Mouse (Mus musculus): ENCODE measurements around the gene Zfp346. TPM values are rescaled to one million over a fixed set of nuclear protein-coding genes. Genes with fewer than 3 reads are reported as not detected.
A peak's percentile ranks its signal among the peaks of the same experiment; 100 is the strongest.

The Zfp346 gene
- polyA plus RNA-seq, 1 experiment from 2014 or later = 26.2 TPM

DNA sequence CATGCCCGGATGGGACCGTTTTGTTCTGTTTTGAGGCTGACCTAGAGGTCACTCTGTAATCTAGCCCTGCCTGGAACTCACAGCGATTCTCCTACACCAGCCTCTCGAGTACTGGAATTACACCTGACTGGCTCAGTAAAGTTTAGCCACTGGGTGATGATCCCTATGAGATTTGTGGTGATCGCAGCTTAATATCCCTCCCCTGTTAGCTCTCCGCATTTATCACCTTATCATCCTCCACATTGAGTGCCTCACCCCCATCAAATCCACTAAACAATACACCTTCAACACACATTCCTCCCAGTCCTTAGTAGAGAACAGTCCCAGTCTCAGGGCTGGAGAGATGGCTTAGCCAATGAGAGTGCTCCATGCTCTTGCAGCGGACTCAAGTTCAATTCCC lies 57.3 kb downstream of the Zfp346 start:
- H3K36me3 ChIP-seq = no peaks in the 10 kb centered on the region
- H3K27ac ChIP-seq (replicated peaks) = no peak overlapping the region
- no peaks in the 10 kb centered on the region for H3K27me3 ChIP-seq
- ATAC-seq (replicated peaks) = no peak
- no peaks in the 10 kb centered on the region for H3K4me1 ChIP-seq
- no peaks in the 10 kb centered on the region for H3K9me3 ChIP-seq
- no peak overlapping the region for H3K4me3 ChIP-seq
- 70% methylated on average over 7 of the region's 7 CpGs for WGBS
- H3K9ac ChIP-seq (replicated peaks) = no peak overlapping the region
- no peak overlapping the region for H3K4me2 ChIP-seq (replicated peaks)

- no peak for ATAC-seq (replicated peaks)
- H3K4me2 ChIP-seq (replicated peaks) = no peak overlapping the region
- no peak overlapping the region for H3K27ac ChIP-seq (replicated peaks)
- WGBS = 73% methylated on average over 5 of the region's 5 CpGs
- H3K4me3 ChIP-seq = no peak overlapping the region
- H3K36me3 ChIP-seq = no peaks in the 10 kb centered on the region
- H3K9me3 ChIP-seq = no peaks in the 10 kb centered on the region
- no peak overlapping the region for H3K9ac ChIP-seq (replicated peaks)
- no peaks in the 10 kb centered on the region for H3K27me3 ChIP-seq
- H3K4me1 ChIP-seq = peaks cover 1% of the 10 kb centered on the region; the same call in 1 of the 2 replicates
These were observed 58.4 kb downstream of the Zfp346 start for GRCm38 (mm10) chr13:55163553-55163952.

DNA sequence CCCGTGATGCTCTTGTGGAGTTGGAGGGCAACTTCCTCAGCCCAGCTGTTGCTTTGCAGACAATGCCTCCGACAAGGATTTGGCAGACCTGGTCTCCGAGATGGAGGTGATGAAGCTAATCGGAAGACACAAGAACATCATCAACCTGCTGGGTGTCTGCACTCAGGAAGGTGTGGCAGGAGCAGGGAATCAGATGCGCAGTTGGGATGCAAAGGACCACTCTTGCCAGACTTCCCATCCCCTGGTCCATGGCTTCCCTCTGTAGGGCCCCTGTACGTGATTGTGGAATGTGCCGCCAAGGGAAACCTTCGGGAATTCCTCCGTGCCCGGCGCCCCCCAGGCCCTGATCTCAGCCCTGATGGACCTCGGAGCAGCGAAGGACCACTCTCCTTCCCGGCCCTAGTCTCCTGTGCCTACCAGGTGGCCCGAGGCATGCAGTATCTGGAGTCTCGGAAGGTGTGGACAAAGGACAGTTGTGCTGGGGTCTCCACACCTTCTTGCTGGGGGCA lies 60.8 kb downstream of the Zfp346 start:
- no peaks in the 10 kb centered on the region for H3K36me3 ChIP-seq
- H3K4me1 ChIP-seq = peaks cover 12% of the 10 kb centered on the region
- H3K9ac ChIP-seq (replicated peaks) = no peak overlapping the region
- no peak overlapping the region for H3K4me3 ChIP-seq
- H3K9me3 ChIP-seq = no peaks in the 10 kb centered on the region
- H3K27me3 ChIP-seq = no peaks in the 10 kb centered on the region
- WGBS = 92% methylated on average over 16 of the region's 16 CpGs
- no peak for ATAC-seq (replicated peaks)
- no peak overlapping the region for H3K4me2 ChIP-seq (replicated peaks)
- H3K27ac ChIP-seq (replicated peaks) = no peak overlapping the region

DNA sequence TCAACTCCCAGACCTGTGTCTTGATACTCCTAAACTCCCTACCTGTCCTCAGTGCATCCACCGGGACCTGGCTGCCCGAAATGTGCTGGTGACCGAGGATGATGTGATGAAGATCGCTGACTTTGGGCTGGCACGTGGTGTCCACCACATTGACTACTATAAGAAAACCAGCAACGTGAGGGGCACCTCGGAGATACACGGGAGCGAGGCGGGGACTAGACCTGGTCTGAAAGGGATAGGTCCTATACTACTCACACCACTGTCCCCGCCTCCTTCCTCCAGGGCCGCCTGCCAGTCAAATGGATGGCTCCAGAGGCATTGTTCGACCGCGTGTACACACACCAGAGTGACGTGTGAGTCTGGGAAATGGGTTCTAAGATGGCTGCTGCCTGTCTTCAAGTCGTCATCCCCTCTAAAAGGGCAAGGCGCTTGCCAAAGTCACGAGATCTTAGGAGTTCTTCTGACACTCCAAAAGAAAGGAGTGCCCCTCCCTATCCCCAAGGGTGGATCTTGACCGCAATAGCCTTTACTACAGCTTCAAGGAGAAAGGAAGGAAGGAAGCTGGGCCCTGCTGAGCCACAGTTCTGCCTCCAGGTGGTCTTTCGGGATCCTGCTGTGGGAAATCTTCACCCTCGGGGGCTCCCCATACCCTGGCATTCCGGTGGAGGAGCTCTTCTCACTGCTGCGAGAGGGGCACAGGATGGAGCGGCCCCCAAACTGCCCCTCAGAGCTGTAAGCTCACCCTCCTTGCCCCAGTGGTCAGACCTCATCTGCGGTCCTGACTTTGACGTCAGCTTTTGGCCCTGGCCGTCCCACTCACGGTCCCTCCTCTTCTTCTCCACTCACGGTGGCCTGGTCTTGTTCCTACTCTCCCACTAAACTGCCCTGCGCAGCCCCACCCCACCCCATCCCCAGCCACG lies 62.0 kb downstream of the Zfp346 start:
- Histone ChIP-seq H3K4me1 (peaks cover 24% of the 10 kb centered on the region), H3K4me2 (replicated peaks) (no peak overlapping the region), H3K27ac (replicated peaks) (no peak overlapping the region), H3K9me3 (no peaks in the 10 kb centered on the region), H3K4me3 (no peak overlapping the region), H3K9ac (replicated peaks) (no peak overlapping the region), H3K27me3 (no peaks in the 10 kb centered on the region), H3K36me3 (no peaks in the 10 kb centered on the region)
- 89% methylated on average over 32 of the region's 32 CpGs for WGBS
- no peak for ATAC-seq (replicated peaks)

DNA sequence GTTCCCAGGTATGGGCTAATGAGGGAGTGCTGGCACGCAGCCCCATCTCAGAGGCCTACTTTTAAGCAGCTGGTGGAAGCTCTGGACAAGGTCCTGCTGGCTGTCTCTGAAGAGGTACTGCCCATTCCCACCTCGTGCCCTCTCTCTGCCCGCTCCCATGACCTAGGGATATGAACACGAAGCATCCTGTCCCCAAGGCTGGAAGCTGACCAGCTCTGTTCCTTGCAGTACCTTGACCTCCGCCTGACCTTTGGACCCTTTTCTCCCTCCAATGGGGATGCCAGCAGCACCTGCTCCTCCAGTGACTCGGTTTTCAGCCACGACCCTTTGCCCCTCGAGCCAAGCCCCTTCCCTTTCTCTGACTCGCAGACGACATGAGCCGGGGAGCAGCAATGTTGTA lies 62.7 kb downstream of the Zfp346 start:
- WGBS = 89% methylated on average over 11 of the region's 11 CpGs
- H3K4me3 ChIP-seq = no peak overlapping the region
- ATAC-seq (replicated peaks) = no peak
- H3K27ac ChIP-seq (replicated peaks) = no peak overlapping the region
- no peak overlapping the region for H3K4me2 ChIP-seq (replicated peaks)
- H3K9ac ChIP-seq (replicated peaks) = no peak overlapping the region
- no peaks in the 10 kb centered on the region for H3K36me3 ChIP-seq
- no peaks in the 10 kb centered on the region for H3K9me3 ChIP-seq
- peaks cover 30% of the 10 kb centered on the region for H3K4me1 ChIP-seq
- H3K27me3 ChIP-seq = no peaks in the 10 kb centered on the region

- Histone ChIP-seq H3K9me3 (no peaks in the 10 kb centered on the region), H3K27me3 (no peaks in the 10 kb centered on the region), H3K4me3 (no peak overlapping the region), H3K9ac (replicated peaks) (no peak overlapping the region), H3K36me3 (no peaks in the 10 kb centered on the region), H3K27ac (replicated peaks) (peak overlapping the region; percentile 54; the same call in 1 of the 2 replicates), H3K4me1 (peaks cover 30% of the 10 kb centered on the region), H3K4me2 (replicated peaks) (no peak overlapping the region)
- ATAC-seq (replicated peaks) = no peak
- 93% methylated on average over 5 of the region's 5 CpGs for WGBS
These were observed 63.1 kb downstream of the Zfp346 start for GRCm38 (mm10) chr13:55168255-55168654.

GRCm38 (mm10) chr13:55168958-55169369 lies 63.9 kb downstream of the Zfp346 start:
- no peaks in the 10 kb centered on the region for H3K9me3 ChIP-seq
- H3K36me3 ChIP-seq = no peaks in the 10 kb centered on the region
- H3K4me1 ChIP-seq = peaks cover 30% of the 10 kb centered on the region
- peak overlapping the region; percentile 54 for H3K27ac ChIP-seq (replicated peaks)
- ATAC-seq (replicated peaks) = peak; percentile 83
- no peak overlapping the region for H3K4me3 ChIP-seq
- H3K27me3 ChIP-seq = no peaks in the 10 kb centered on the region
- WGBS = 66% methylated on average over 13 of the region's 13 CpGs
- peak overlapping the region; percentile 15; the same call in 1 of the 2 replicates for H3K9ac ChIP-seq (replicated peaks)
- H3K4me2 ChIP-seq (replicated peaks) = no peak overlapping the region

DNA sequence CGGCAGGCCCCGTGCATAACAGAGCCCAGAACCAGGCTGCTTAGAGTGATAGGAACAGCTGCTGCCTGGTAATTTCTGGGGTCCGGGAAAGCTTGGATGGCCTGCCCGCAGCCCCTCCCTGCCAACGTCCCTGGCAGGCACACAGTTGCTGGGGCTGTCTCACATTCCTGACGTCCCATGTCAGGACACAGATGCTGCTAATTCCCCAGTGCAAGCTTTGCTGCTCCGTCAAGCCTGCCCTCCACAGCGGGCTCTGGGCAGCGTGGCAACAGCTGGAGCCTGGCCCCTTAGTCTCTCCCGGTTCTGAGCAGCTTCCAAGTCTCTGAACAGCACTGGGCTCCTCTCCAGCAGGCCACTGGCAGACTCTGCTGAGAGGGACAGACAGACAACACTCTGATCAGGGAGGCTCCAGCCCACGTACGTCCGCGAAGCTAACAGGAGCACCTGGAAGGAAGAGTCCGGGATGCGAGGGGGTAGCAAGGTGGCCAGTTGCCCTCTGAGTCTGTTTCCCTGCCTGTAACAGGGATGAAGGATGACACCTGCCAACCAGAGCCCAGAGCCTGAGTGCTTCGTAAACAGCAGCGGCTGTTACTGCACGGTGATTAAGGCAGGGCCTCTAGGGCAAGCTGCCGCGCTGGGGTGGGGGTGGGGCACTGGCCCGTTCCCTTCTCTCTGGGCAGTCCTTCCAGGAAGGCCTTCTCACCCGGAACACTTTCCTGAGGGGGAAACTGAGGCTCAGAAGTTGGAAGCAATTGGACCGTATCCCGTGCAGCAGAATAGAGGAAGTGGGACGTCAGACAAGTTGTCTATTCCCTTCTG lies 66.6 kb downstream of the Zfp346 start:
- Histone ChIP-seq H3K9me3 (no peaks in the 10 kb centered on the region), H3K4me2 (replicated peaks) (peak overlapping the region; percentile 33), H3K4me1 (peaks cover 30% of the 10 kb centered on the region), H3K4me3 (peak overlapping the region; percentile 1; the same call in 1 of the 2 replicates), H3K27ac (replicated peaks) (peak overlapping the region; percentile 81), H3K9ac (replicated peaks) (0 out of 2 replicates have a peak overlapping the region, but pooled peaks have one; percentile 4), H3K27me3 (no peaks in the 10 kb centered on the region), H3K36me3 (no peaks in the 10 kb centered on the region)
- peak; percentile 89 for ATAC-seq (replicated peaks)
- 14% methylated on average over 26 of the region's 26 CpGs for WGBS

- H3K27me3 ChIP-seq = no peaks in the 10 kb centered on the region
- peaks cover 30% of the 10 kb centered on the region for H3K4me1 ChIP-seq
- no peak overlapping the region for H3K4me3 ChIP-seq
- H3K36me3 ChIP-seq = no peaks in the 10 kb centered on the region
- H3K4me2 ChIP-seq (replicated peaks) = no peak overlapping the region
- no peak for ATAC-seq (replicated peaks)
- peak overlapping the region; percentile 81 for H3K27ac ChIP-seq (replicated peaks)
- WGBS = 51% methylated on average over 7 of the region's 7 CpGs
- no peaks in the 10 kb centered on the region for H3K9me3 ChIP-seq
- H3K9ac ChIP-seq (replicated peaks) = no peak overlapping the region
These were observed 67.2 kb downstream of the Zfp346 start for GRCm38 (mm10) chr13:55172336-55172770.

GRCm38 (mm10) chr13:55174347-55174746 lies 69.2 kb downstream of the Zfp346 start:
- ATAC-seq (replicated peaks) = no peak
- H3K4me1 ChIP-seq = peaks cover 21% of the 10 kb centered on the region
- H3K36me3 ChIP-seq = no peaks in the 10 kb centered on the region
- H3K9ac ChIP-seq (replicated peaks) = no peak overlapping the region
- no peak overlapping the region for H3K4me2 ChIP-seq (replicated peaks)
- H3K9me3 ChIP-seq = no peaks in the 10 kb centered on the region
- no peak overlapping the region for H3K27ac ChIP-seq (replicated peaks)
- H3K4me3 ChIP-seq = no peak overlapping the region
- no peaks in the 10 kb centered on the region for H3K27me3 ChIP-seq
- 76% methylated on average over 11 of the region's 11 CpGs for WGBS

- Histone ChIP-seq H3K27ac (replicated peaks) (no peak overlapping the region), H3K9ac (replicated peaks) (no peak overlapping the region), H3K4me2 (replicated peaks) (no peak overlapping the region), H3K9me3 (no peaks in the 10 kb centered on the region), H3K27me3 (no peaks in the 10 kb centered on the region), H3K4me1 (peaks cover 14% of the 10 kb centered on the region), H3K36me3 (no peaks in the 10 kb centered on the region), H3K4me3 (no peak overlapping the region)
- whole genome bisulfite sequencing = 93% methylated on average over 6 of the region's 6 CpGs
- no peak for ATAC-seq (replicated peaks)
These were observed 71.2 kb downstream of the Zfp346 start for GRCm38 (mm10) chr13:55176265-55176664.

Measured in forebrain, embryonic 15.5 days (tissue).